Mouse (Mus musculus) erythroblast, embryonic 14.5 days (primary cell): ENCODE results near the gene Agpat1.

Experiments used
- GATA1 ChIP-seq: IDR thresholded peaks from 2 replicates; pipeline ENCODE4 v1.6.1; 2012; ENCODE audit warnings: low read length, inconsistent platforms, mixed read lengths
- TAL1 ChIP-seq: IDR thresholded peaks from 3 replicates; pipeline ENCODE4 v1.6.1; 2012; ENCODE audit warnings: low read length, inconsistent platforms, mixed read lengths

GRCm38 (mm10) chr17:34639461-34640255 is 35.6 kb downstream of the Agpat1 start:
- TF ChIP-seq GATA1 (no peak), TAL1 (no peak)
